Mouse (Mus musculus): ENCODE measurements around the gene Zbtb16.

DNA sequence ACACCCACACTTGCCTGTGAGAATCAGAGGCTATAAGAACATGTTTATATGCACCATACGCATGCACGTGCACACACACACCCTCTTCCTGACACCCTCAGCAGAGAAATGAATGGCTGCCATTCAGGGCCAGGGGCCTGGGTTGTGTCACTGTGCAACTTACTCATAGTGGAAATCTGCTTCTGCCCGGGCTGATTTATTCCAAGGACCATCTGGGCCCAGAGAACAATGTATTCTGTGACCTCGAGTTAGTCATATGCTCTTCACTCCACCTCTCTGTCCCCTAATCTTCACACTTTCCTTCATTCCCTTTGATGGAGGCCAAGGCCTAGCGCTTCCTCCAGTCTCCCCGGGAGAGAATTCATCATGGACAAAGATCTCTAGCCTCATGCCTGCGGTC is 150.3 kb downstream of the Zbtb16 start:
- TF ChIP-seq POLR2A (IDR thresholded peaks at IDR 0.05; ENCODE audit: control insufficient read depth in 1 of 2, insufficient read depth in 1 of 2, low read depth in 1 of 2, low read length in 2 of 2, poor library complexity in 1 of 2) (no peak), HCFC1 (IDR thresholded peaks at IDR 0.05; ENCODE audit: low read depth, low read length) (no peak), BHLHE40 (IDR thresholded peaks at IDR 0.05; ENCODE audit: borderline replicate concordance, low read depth, low read length) (no peak), CTCF (IDR thresholded peaks at IDR 0.05 in 2 of 3, conservative IDR thresholded peaks at IDR 0.05 in 1 of 3; ENCODE audit: control insufficient read depth in 1 of 3, insufficient read depth in 1 of 3, low read depth in 2 of 3, low read length in 3 of 3, poor library complexity in 1 of 3, severe bottlenecking in 1 of 3) (no peak), GATA1 (IDR thresholded peaks at IDR 0.05; ENCODE audit: low read depth, low read length) (no peak), EP300 (IDR thresholded peaks at IDR 0.05; ENCODE audit: low read depth in 1 of 2, low read length in 2 of 2) (no peak), UBTF (IDR thresholded peaks at IDR 0.05; ENCODE audit: borderline replicate concordance, insufficient read depth, low read depth, low read length) (no peak), E2F4 (IDR thresholded peaks at IDR 0.05; ENCODE audit: borderline replicate concordance, low read depth, low read length) (no peak), MXI1 (IDR thresholded peaks at IDR 0.05; ENCODE audit: low read depth, low read length) (no peak), SMC3 (IDR thresholded peaks at IDR 0.05; ENCODE audit: low read depth, low read length) (no peak), TCF12 (IDR thresholded peaks at IDR 0.05; ENCODE audit: low read depth, low read length) (no peak), ELF1 (IDR thresholded peaks at IDR 0.05; ENCODE audit: low read depth, low read length) (no peak), ZNF384 (IDR thresholded peaks at IDR 0.05; ENCODE audit: low read depth, low read length) (no peak), JUND (IDR thresholded peaks at IDR 0.05; ENCODE audit: low read depth, low read length) (no peak)
